Mouse (Mus musculus): ENCODE data around the gene Coil. TPM values are rescaled to one million over a fixed set of nuclear protein-coding genes. Genes with fewer than 3 reads are reported as not detected.

Coil gene
- 11.9 and 13.7 TPM in 2 replicates for polyA plus RNA-seq (2015; fragmentation: Nextera tagmentation; extraction: Ambion mirVana)

DNA sequence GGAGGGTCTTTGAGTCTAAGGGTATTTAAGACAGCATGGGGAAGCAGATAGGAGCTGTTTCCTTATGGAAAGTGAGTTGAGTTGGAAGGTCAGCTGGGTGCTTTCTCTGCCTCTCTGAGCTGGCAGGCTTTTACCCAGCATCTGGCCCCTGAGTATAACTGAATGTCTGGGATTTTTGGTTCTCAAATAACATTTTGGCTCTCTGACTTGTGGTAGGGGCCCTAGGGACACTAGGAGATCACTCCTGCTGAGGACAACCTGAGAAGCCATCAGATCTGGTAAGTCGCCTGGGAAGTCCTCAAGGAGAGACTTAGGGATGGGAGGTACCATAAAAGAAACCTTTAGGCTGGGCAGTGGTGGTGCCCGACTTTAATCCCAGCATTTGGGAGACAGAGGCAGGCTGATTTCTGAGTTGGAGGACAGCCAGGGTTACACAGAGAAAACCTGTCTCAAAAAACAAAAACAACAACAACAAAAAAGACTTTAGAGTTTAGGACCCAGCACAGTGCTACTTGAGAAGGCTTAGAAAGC is at the start of gene Coil:
Gene Coil, plus strand, starts transcription at position 51 of the 531 bp plus-strand sequence.
- Histone ChIP-seq H3K36me3 (ENCODE audit: control insufficient read depth, insufficient read depth, low read length) (no peaks in the 10 kb centered on the region), H3K27me3 (ENCODE audit: control insufficient read depth, insufficient read depth, low read depth, low read length) (0 out of 2 replicates have a peak, but pooled peaks cover 2% of the 10 kb centered on the region), H3K4me3 (ENCODE audit: low read length) (no peak within 1 kb of the TSS), H3K4me1 (replicated peaks; ENCODE audit: control insufficient read depth, insufficient read depth, low read length) (peaks cover 5% of the 10 kb centered on the region), H3K4me2 (ENCODE audit: low read depth, low read length) (no peak within 1 kb of the TSS), H3K9ac (ENCODE audit: low read length) (no peak within 1 kb of the TSS), H3K27ac (ENCODE audit: low read length) (no peak within 1 kb of the TSS), H3K9me3 (ENCODE audit: control insufficient read depth, low read length) (no peaks in the 10 kb centered on the region)
- no peak for ATAC-seq (ENCODE audit: low read depth)
- 31% methylated on average over 2 of the region's 2 CpGs for WGBS

DNA sequence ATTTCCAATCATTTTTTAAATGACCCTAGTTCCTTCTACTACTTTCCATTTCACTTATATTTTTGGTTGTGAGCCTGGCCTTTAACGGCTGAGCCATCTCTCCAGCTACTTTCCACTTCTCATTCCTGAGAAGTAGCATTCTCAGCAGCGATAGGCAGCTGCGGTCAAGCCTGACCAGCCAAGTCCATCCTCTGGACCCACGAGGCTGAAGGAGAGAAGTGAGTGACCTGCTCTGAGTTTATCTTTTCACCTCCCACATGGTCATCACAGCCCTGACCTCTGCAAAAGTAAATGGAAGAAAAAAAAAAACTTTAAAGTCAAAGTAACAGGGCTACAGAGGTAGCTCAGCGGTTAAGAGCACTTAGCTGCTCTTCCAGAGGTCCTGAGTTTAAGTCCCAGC is 43.5 kb upstream of the Coil start:
- peaks cover 13% of the 10 kb centered on the region; the same call in 1 of the 2 replicates for H3K36me3 ChIP-seq (ENCODE audit: control insufficient read depth, insufficient read depth, low read length)
- no peak overlapping the region for H3K4me3 ChIP-seq (ENCODE audit: low read length)
- WGBS: 68% methylated on average over 5 of the region's 5 CpGs

DNA sequence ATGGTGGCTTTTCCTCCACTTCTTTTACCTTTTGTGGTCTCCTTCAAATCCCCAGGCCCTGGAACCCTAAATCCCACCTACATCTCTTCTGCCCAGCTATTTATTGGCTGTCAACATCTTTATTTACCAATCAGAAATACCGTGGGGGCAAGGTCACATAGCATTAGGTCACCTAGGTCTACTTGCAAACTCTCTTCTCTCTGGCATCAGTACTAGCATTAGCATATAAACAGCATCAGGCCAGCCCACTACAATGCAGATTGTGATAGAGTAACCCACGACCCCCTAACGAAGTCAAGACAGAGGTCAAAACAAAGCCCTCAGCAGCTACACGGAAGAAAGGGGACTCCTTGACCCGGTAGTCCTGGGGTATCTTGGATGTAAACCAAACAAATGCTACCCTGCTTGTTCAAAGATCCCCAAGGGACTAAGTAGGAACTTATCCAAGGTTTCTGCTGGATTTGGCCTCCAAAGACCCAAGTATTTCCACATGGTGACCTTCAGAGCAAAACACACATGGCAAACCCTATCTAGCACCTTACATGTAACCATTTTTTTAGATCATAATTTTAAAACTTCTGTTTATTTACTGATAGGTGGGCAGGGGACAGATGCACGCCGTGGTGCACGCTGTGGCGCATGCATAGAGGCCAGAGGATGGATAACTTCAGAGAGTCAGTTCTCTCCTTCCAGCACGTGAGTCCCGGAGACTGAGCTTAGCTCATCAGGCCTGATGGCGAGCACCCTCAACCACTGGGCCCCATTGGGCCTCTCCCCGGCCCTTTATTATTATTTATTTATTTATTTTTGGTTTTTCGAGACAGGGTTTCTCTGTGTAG is 38.1 kb upstream of the Coil start:
- H3K36me3 ChIP-seq (ENCODE audit: control insufficient read depth, insufficient read depth, low read length): peaks cover 6% of the 10 kb centered on the region; the same call in 1 of the 2 replicates
- H3K27ac ChIP-seq (ENCODE audit: low read length): no peak overlapping the region
- no peaks in the 10 kb centered on the region for H3K27me3 ChIP-seq (ENCODE audit: control insufficient read depth, insufficient read depth, low read depth, low read length)
- no peaks in the 10 kb centered on the region for H3K9me3 ChIP-seq (ENCODE audit: control insufficient read depth, low read length)
- no peak overlapping the region for H3K4me2 ChIP-seq (ENCODE audit: low read depth, low read length)
- no peaks in the 10 kb centered on the region for H3K4me1 ChIP-seq (replicated peaks; ENCODE audit: control insufficient read depth, insufficient read depth, low read length)
- H3K9ac ChIP-seq (ENCODE audit: low read length): no peak overlapping the region
- ATAC-seq (ENCODE audit: low read depth): no peak
- no peak overlapping the region for H3K4me3 ChIP-seq (ENCODE audit: low read length)
- 81% methylated on average over 14 of the region's 14 CpGs for WGBS

More for the DNA sequence above, 43.5 kb upstream of the Coil start:
- no peak overlapping the region for H3K27ac ChIP-seq (ENCODE audit: low read length)
- no peaks in the 10 kb centered on the region for H3K27me3 ChIP-seq (ENCODE audit: control insufficient read depth, insufficient read depth, low read depth, low read length)
- no peaks in the 10 kb centered on the region for H3K9me3 ChIP-seq (ENCODE audit: control insufficient read depth, low read length)
- H3K9ac ChIP-seq (ENCODE audit: low read length): no peak overlapping the region
- ATAC-seq (ENCODE audit: low read depth): no peak
- H3K4me1 ChIP-seq (replicated peaks; ENCODE audit: control insufficient read depth, insufficient read depth, low read length): no peaks in the 10 kb centered on the region
- no peak overlapping the region for H3K4me2 ChIP-seq (ENCODE audit: low read depth, low read length)

DNA sequence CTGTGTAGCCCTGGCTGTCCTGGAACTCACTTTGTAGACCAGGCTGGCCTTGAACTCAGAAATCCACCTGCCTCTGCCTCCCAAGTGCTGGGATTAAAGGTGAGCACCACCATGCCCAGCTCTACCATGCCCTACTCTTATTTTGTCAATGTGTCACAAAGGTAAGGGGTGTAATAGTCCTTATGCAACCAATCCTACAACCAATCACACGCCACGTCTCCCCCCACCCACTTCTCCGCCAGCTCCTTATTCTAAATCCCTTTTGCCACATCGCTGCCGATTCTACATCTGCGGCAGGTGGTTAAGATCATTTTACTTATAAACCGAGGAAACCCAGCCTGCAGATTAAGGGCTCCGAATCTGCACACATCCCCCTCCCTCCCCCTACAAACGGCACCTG is 37.0 kb upstream of the Coil start:
- Histone ChIP-seq H3K36me3 (ENCODE audit: control insufficient read depth, insufficient read depth, low read length) (peaks cover 3% of the 10 kb centered on the region; the same call in 1 of the 2 replicates), H3K4me1 (replicated peaks; ENCODE audit: control insufficient read depth, insufficient read depth, low read length) (no peaks in the 10 kb centered on the region), H3K9me3 (ENCODE audit: control insufficient read depth, low read length) (no peaks in the 10 kb centered on the region), H3K27me3 (ENCODE audit: control insufficient read depth, insufficient read depth, low read depth, low read length) (no peaks in the 10 kb centered on the region), H3K27ac (ENCODE audit: low read length) (no peak overlapping the region), H3K4me2 (ENCODE audit: low read depth, low read length) (no peak overlapping the region), H3K4me3 (ENCODE audit: low read length) (no peak overlapping the region), H3K9ac (ENCODE audit: low read length) (no peak overlapping the region)
- ATAC-seq (ENCODE audit: low read depth): no peak
- 91% methylated on average over 9 of the region's 9 CpGs for WGBS

DNA sequence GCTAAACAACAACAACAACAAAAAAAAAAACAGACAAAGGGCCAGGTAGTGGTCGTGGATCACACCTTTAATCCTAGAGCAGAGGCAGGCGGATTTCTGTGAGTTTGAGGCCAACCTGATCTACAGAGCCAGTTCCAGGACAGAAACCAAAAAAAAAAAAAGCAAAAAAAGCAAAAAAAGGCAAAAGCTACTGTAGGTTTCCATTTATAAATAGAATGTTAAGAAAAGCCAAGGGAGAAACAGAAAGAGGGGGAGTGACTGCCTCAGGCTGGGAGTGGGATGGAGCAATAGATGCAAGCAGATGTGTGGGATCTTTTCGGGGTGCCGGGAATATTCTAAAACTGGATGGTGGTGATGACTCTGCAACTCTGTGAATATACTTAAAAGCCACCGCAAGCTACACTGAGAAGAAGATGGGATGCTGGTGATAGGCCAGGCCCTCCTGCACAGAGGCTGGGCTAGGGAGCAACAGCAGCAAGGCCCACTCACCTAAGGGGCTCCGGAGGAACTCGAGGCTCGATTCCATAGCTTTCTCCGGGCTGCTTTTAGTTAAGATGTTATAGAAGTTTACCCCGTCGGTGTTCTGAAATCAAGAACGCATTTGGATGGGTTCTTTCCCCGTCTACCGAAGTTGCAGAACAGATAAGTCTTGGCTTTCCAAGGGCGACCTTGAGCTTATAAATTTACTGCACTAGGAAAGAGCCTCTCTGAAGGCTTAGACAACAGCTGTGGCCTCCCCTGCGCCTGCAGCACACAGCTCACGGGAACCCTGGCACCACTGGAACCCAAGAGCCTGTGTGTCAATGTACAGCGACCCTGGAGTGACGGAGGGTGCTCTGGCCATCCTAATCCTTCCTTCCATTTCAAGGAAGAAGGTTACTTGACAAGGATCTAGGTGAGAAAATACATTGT is 35.7 kb upstream of the Coil start:
- H3K27me3 ChIP-seq (ENCODE audit: control insufficient read depth, insufficient read depth, low read depth, low read length): no peaks in the 10 kb centered on the region
- H3K9me3 ChIP-seq (ENCODE audit: control insufficient read depth, low read length): no peaks in the 10 kb centered on the region
- no peak overlapping the region for H3K27ac ChIP-seq (ENCODE audit: low read length)
- H3K36me3 ChIP-seq (ENCODE audit: control insufficient read depth, insufficient read depth, low read length): peaks cover 6% of the 10 kb centered on the region
- 92% methylated on average over 19 of the region's 19 CpGs for WGBS
- H3K4me1 ChIP-seq (replicated peaks; ENCODE audit: control insufficient read depth, insufficient read depth, low read length): no peaks in the 10 kb centered on the region
- ATAC-seq (ENCODE audit: low read depth): no peak
- no peak overlapping the region for H3K4me2 ChIP-seq (ENCODE audit: low read depth, low read length)
- H3K9ac ChIP-seq (ENCODE audit: low read length): no peak overlapping the region
- no peak overlapping the region for H3K4me3 ChIP-seq (ENCODE audit: low read length)

DNA sequence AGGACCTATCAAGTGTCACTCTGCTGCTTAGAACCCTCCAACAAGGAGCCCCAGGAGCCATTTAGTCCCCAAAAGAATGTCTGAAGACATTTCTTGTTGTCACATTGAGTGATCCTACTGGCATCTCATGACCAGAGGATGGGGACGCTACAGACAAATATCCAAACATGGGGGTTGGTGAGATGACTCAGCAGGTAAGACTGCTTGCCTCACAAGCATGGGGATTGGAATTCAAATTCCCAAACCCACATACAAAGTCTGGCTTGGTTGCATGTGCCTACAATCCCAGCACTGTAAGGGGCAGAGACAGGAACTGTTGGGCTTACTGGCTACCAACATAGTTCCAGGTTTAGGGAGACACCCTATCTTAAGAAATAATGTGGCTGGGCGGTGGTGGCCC is 32.2 kb upstream of the Coil start:
- no peak overlapping the region for H3K4me2 ChIP-seq (ENCODE audit: low read depth, low read length)
- H3K27ac ChIP-seq (ENCODE audit: low read length): no peak overlapping the region
- H3K9me3 ChIP-seq (ENCODE audit: control insufficient read depth, low read length): no peaks in the 10 kb centered on the region
- H3K9ac ChIP-seq (ENCODE audit: low read length): no peak overlapping the region
- WGBS: 85% methylated on average over 2 of the region's 2 CpGs
- ATAC-seq (ENCODE audit: low read depth): no peak
- H3K4me3 ChIP-seq (ENCODE audit: low read length): no peak overlapping the region
- peaks cover 3% of the 10 kb centered on the region for H3K36me3 ChIP-seq (ENCODE audit: control insufficient read depth, insufficient read depth, low read length)
- no peaks in the 10 kb centered on the region for H3K4me1 ChIP-seq (replicated peaks; ENCODE audit: control insufficient read depth, insufficient read depth, low read length)
- no peaks in the 10 kb centered on the region for H3K27me3 ChIP-seq (ENCODE audit: control insufficient read depth, insufficient read depth, low read depth, low read length)

DNA sequence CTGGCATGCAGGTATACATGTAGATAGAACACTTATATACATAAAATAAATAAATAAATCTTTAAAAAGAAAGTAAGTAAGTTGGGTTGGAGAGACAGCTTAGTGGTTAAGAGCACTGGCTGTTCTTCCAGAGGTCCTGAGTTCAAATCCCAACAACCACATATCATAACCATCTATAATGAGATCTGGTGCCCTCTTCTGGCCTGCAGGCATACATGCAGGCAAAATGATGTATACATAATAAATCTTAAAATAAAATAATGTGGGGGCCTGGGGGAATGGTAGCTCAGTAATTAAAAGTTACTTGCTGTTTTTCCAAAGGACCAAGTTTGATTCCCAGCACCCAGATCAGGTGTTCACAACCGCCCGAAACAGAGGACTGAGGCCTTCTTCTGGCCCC is 31.3 kb upstream of the Coil start:
- 97% methylated on average over 2 of the region's 2 CpGs for WGBS
- Histone ChIP-seq H3K4me1 (replicated peaks; ENCODE audit: control insufficient read depth, insufficient read depth, low read length) (no peaks in the 10 kb centered on the region), H3K9me3 (ENCODE audit: control insufficient read depth, low read length) (no peaks in the 10 kb centered on the region), H3K36me3 (ENCODE audit: control insufficient read depth, insufficient read depth, low read length) (peaks cover 3% of the 10 kb centered on the region), H3K9ac (ENCODE audit: low read length) (no peak overlapping the region), H3K27ac (ENCODE audit: low read length) (no peak overlapping the region), H3K27me3 (ENCODE audit: control insufficient read depth, insufficient read depth, low read depth, low read length) (no peaks in the 10 kb centered on the region), H3K4me2 (ENCODE audit: low read depth, low read length) (no peak overlapping the region), H3K4me3 (ENCODE audit: low read length) (no peak overlapping the region)
- ATAC-seq (ENCODE audit: low read depth): no peak

DNA sequence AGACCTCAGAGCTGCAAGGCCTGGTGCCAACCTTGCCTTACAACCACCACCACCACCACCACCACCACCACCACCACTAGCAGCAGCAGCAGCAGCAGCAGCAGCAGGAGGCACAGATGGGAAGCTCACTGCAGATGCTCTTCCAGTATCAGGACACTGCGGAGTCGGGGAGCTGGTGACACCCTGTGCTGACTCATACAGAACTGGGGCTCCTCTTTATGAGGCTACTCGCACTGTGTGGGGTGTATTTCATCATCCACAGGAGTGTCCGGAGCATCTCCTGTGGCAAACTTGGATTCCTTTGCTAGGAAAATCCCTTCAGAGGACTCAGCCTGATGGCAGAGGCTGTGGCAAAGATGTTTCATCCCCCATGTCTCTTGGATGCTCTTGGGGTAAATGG is 30.4 kb upstream of the Coil start:
- no peak for ATAC-seq (ENCODE audit: low read depth)
- WGBS: 94% methylated on average over 4 of the region's 4 CpGs
- Histone ChIP-seq H3K9me3 (ENCODE audit: control insufficient read depth, low read length) (no peaks in the 10 kb centered on the region), H3K4me1 (replicated peaks; ENCODE audit: control insufficient read depth, insufficient read depth, low read length) (no peaks in the 10 kb centered on the region), H3K27ac (ENCODE audit: low read length) (no peak overlapping the region), H3K4me3 (ENCODE audit: low read length) (no peak overlapping the region), H3K9ac (ENCODE audit: low read length) (no peak overlapping the region), H3K27me3 (ENCODE audit: control insufficient read depth, insufficient read depth, low read depth, low read length) (no peaks in the 10 kb centered on the region), H3K36me3 (ENCODE audit: control insufficient read depth, insufficient read depth, low read length) (peaks cover 7% of the 10 kb centered on the region), H3K4me2 (ENCODE audit: low read depth, low read length) (no peak overlapping the region)

DNA sequence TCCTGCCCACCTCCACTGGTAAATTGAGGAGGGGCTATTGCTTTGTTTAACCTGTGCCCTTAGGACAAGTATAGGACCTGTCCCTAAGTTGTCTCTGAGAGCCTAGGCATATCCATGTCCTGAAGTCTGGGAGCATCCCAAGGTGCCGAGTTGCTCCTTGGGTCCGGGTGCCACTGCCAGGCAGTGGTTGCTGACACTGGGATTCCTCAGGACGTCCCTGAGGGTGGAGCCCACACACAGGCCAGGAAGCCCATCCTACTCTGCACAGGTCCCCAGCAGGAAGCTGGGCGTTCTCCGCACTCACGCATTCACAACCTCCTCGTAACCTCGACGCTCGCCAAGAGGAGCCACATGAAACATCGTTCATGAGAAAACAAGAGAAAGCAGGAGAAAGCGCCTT is 28.6 kb upstream of the Coil start:
- ATAC-seq (ENCODE audit: low read depth): no peak
- H3K27ac ChIP-seq (ENCODE audit: low read length): no peak overlapping the region
- no peak overlapping the region for H3K4me3 ChIP-seq (ENCODE audit: low read length)
- H3K36me3 ChIP-seq (ENCODE audit: control insufficient read depth, insufficient read depth, low read length): peaks cover 7% of the 10 kb centered on the region
- H3K9me3 ChIP-seq (ENCODE audit: control insufficient read depth, low read length): no peaks in the 10 kb centered on the region
- H3K4me2 ChIP-seq (ENCODE audit: low read depth, low read length): no peak overlapping the region
- H3K4me1 ChIP-seq (replicated peaks; ENCODE audit: control insufficient read depth, insufficient read depth, low read length): no peaks in the 10 kb centered on the region
- H3K9ac ChIP-seq (ENCODE audit: low read length): no peak overlapping the region
- no peaks in the 10 kb centered on the region for H3K27me3 ChIP-seq (ENCODE audit: control insufficient read depth, insufficient read depth, low read depth, low read length)
- WGBS: 84% methylated on average over 12 of the region's 12 CpGs
